Comparison of ENCODE assay signal across 8 mouse cellular contexts in genomic region chr2:180589123-180589831, GRCm38 (mm10). TPM values are rescaled to one million over a fixed set of nuclear protein-coding genes. Genes with fewer than 3 reads are reported as not detected.
A peak's percentile ranks its signal among the peaks of the same experiment; 100 is the strongest.
DNase-seq lines count a peak whose midpoint lies in the region; ATAC-seq and TF ChIP-seq lines count a peak whose summit lies in the region.

Gene Ogfr (plus strand): TSS chr2:180589245.

- H3K36me3 ChIP-seq in heart, embryonic 11.5 days (ENCODE audit: control insufficient read depth, insufficient read depth, low read length): peaks cover 25% of the 10 kb centered on the region
- H3K36me3 ChIP-seq in kidney, embryonic 15.5 days: peaks cover 67% of the 10 kb centered on the region
- H3K36me3 ChIP-seq in limb, embryonic 15.5 days: peaks cover 63% of the 10 kb centered on the region
- peaks cover 56% of the 10 kb centered on the region for H3K36me3 ChIP-seq in midbrain, postnatal 0 days (ENCODE audit: insufficient read depth, low read length)

- peaks cover 6% of the 10 kb centered on the region for H3K4me1 ChIP-seq in bone marrow macrophage, adult 2 months (ENCODE audit: control insufficient read depth, insufficient read depth, low read length)
- peaks cover 5% of the 10 kb centered on the region for H3K4me1 ChIP-seq in heart, embryonic 11.5 days (ENCODE audit: control insufficient read depth, insufficient read depth, low read length)
- peaks cover 19% of the 10 kb centered on the region for H3K4me1 ChIP-seq in kidney, embryonic 15.5 days
- H3K4me1 ChIP-seq in limb, embryonic 15.5 days: peaks cover 22% of the 10 kb centered on the region
- peaks cover 9% of the 10 kb centered on the region; the same call in 1 of the 2 replicates for H3K4me1 ChIP-seq in midbrain, postnatal 0 days (ENCODE audit: insufficient read depth, low read length)

- peak; percentile 88 for ATAC-seq in erythroblast, adult 5-6 weeks (replicated peaks; ENCODE audit: low FRiP score, poor library complexity, severe bottlenecking)
- ATAC-seq in heart, embryonic 11.5 days (replicated peaks; ENCODE audit: insufficient number of reproducible peaks, low FRiP score, low TSS enrichment): peak; percentile 88
- ATAC-seq in kidney, embryonic 15.5 days (replicated peaks; ENCODE audit: low FRiP score): peak; percentile 94
- peak; percentile 88 for ATAC-seq in limb, embryonic 15.5 days (ENCODE audit: insufficient number of reproducible peaks, low FRiP score, low TSS enrichment, low read depth)
- ATAC-seq in midbrain, postnatal 0 days (ENCODE audit: low FRiP score): peak; percentile 90

- peak within 1 kb of the TSS; percentile 71 for H3K27ac ChIP-seq in bone marrow macrophage, adult 2 months (ENCODE audit: insufficient read depth, low read depth, low read length)
- H3K27ac ChIP-seq in heart, embryonic 11.5 days (ENCODE audit: low read depth, low read length): peak within 1 kb of the TSS; percentile 92
- peak within 1 kb of the TSS; percentile 94 for H3K27ac ChIP-seq in kidney, embryonic 15.5 days
- H3K27ac ChIP-seq in limb, embryonic 15.5 days: peak within 1 kb of the TSS; percentile 91
- peak within 1 kb of the TSS; percentile 93 for H3K27ac ChIP-seq in midbrain, postnatal 0 days (ENCODE audit: low read depth, low read length)

- no peaks in the 10 kb centered on the region for H3K27me3 ChIP-seq in heart, embryonic 11.5 days (ENCODE audit: control insufficient read depth, insufficient read depth, low read length)
- H3K27me3 ChIP-seq in kidney, embryonic 15.5 days: no peaks in the 10 kb centered on the region
- no peaks in the 10 kb centered on the region for H3K27me3 ChIP-seq in limb, embryonic 15.5 days
- no peaks in the 10 kb centered on the region for H3K27me3 ChIP-seq in midbrain, postnatal 0 days (ENCODE audit: insufficient read depth, low read length)

- peak; percentile 89 to 91 for DNase-seq in B cell, adult 2 months
- DNase-seq in midbrain, postnatal 0 days (ENCODE audit: low spot score): peak; percentile 85
- peak; percentile 83 to 85 for DNase-seq in spleen, postnatal 10 days (ENCODE audit: low spot score in 2 of 2)

- H3K9ac ChIP-seq in heart, embryonic 11.5 days (ENCODE audit: low read depth, low read length): peak within 1 kb of the TSS; percentile 89
- H3K9ac ChIP-seq in kidney, embryonic 15.5 days: peak within 1 kb of the TSS; percentile 87
- peak within 1 kb of the TSS; percentile 87 for H3K9ac ChIP-seq in limb, embryonic 15.5 days
- H3K9ac ChIP-seq in midbrain, postnatal 0 days (replicated peaks; ENCODE audit: low read length, poor library complexity, severe bottlenecking): peak within 1 kb of the TSS; percentile 92

- no peaks in the 10 kb centered on the region for H3K9me3 ChIP-seq in heart, embryonic 11.5 days (replicated peaks; ENCODE audit: control insufficient read depth, low read length)
- no peaks in the 10 kb centered on the region for H3K9me3 ChIP-seq in kidney, embryonic 15.5 days (replicated peaks)
- H3K9me3 ChIP-seq in limb, embryonic 15.5 days: no peaks in the 10 kb centered on the region
- no peaks in the 10 kb centered on the region for H3K9me3 ChIP-seq in midbrain, postnatal 0 days (ENCODE audit: low read length)

- H3K4me3 ChIP-seq in bone marrow macrophage, adult 2 months (ENCODE audit: insufficient read depth, low read length): peak within 1 kb of the TSS; percentile 98
- peak within 1 kb of the TSS; percentile 86 for H3K4me3 ChIP-seq in heart, embryonic 11.5 days (ENCODE audit: low read depth, low read length)
- peak within 1 kb of the TSS; percentile 98 for H3K4me3 ChIP-seq in kidney, embryonic 15.5 days (replicated peaks)
- peak within 1 kb of the TSS; percentile 97 for H3K4me3 ChIP-seq in limb, embryonic 15.5 days
- H3K4me3 ChIP-seq in midbrain, postnatal 0 days (ENCODE audit: low read depth, low read length): peak within 1 kb of the TSS; percentile 85

- no peak for TF ChIP-seq POLR2A in bone marrow macrophage, adult 2 months (IDR thresholded peaks at IDR 0.05; ENCODE audit: borderline replicate concordance, low read depth, low read length)

- WGBS in heart, embryonic 11.5 days (ENCODE audit: insufficient replicate concordance): under 1% methylated on average over 60 of the region's 67 CpGs
- under 1% methylated on average over 67 of the region's 67 CpGs for WGBS in kidney, embryonic 15.5 days
- under 1% methylated on average over 67 of the region's 67 CpGs for WGBS in limb, embryonic 15.5 days
- 0% methylated on average over 46 of the region's 67 CpGs for WGBS in midbrain, postnatal 0 days

- peak within 1 kb of the TSS; percentile 75 for H3K4me2 ChIP-seq in heart, embryonic 11.5 days
- H3K4me2 ChIP-seq in kidney, embryonic 15.5 days: peak within 1 kb of the TSS; percentile 79
- H3K4me2 ChIP-seq in limb, embryonic 15.5 days: peak within 1 kb of the TSS; percentile 68
- peak within 1 kb of the TSS; percentile 88 for H3K4me2 ChIP-seq in midbrain, postnatal 0 days (ENCODE audit: low read depth, low read length, poor library complexity, severe bottlenecking)

- no peak for TF ChIP-seq CTCF in bone marrow macrophage, adult 2 months (IDR thresholded peaks at IDR 0.05; ENCODE audit: low read depth, low read length)
- peak; percentile 38 for TF ChIP-seq CTCF in midbrain, postnatal 0 days (IDR thresholded peaks at IDR 0.05)

RNA-seq across cellular contexts. Expression of gene Ogfr, which starts in this region (rescaled TPM):
- polyA plus RNA-seq in bone marrow macrophage, adult 2 months (2012; ENCODE audit: insufficient read depth, insufficient read length, missing spikeins): 75.4 and 76.8 TPM in 2 replicates
- total RNA-seq in erythroblast, adult 5-6 weeks (2015; ENCODE audit: low replicate concordance): 11.5 and 18.8 TPM in 2 replicates
- 22.2 and 27.9 TPM in 2 replicates for total RNA-seq in erythroblast, adult 5-6 weeks (2017; ENCODE audit: low replicate concordance)
- 68.2 and 70.7 TPM in 2 replicates for polyA plus RNA-seq in heart, embryonic 11.5 days (2014; fragmentation: Nextera tagmentation; extraction: Ambion mirVana)
- polyA plus RNA-seq in kidney, embryonic 15.5 days (2015; fragmentation: Nextera tagmentation; extraction: Ambion mirVana): 63.8 and 76.1 TPM in 2 replicates
- 57.3 and 60.6 TPM in 2 replicates for polyA plus RNA-seq in limb, embryonic 15.5 days (2015; fragmentation: Nextera tagmentation; extraction: Ambion mirVana)
- 121 and 126 TPM in 2 replicates for total RNA-seq in midbrain, postnatal 0 days (2014; rRNA removed)
- 82.1 and 82.4 TPM in 2 replicates for polyA plus RNA-seq in midbrain, postnatal 0 days (2015; fragmentation: Nextera tagmentation; extraction: Ambion mirVana)

Comparison
In these comparisons a context has a peak if more than half of its experiments do, and no peak if none do; other contexts are left out.
1. Peak in every context shown above with its lines: DNase-seq, ATAC-seq, H3K4me3 ChIP-seq and H3K27ac ChIP-seq.